Mouse (Mus musculus) hindbrain, embryonic 16.5 days (tissue): ENCODE measurements around the gene Mmp19. TPM values are rescaled to one million over a fixed set of nuclear protein-coding genes. Genes with fewer than 3 reads are reported as not detected.

ENCODE experiments used
- ATAC-seq: fragments of 200-750 bp; cut with Nextera tagmentation; 2 replicates; pipeline ENCODE4 v1.8.0; 2017; ENCODE audit warnings: moderate TSS enrichment, moderate library complexity
- H3K27ac ChIP-seq: fragments of 300-500 bp; sonication (generic); 2 replicates; pipeline ENCODE4 v1.5.1; 2014; ENCODE audit warnings: low read depth, mild to moderate bottlenecking, control low read depth, low read length, moderate library complexity
- H3K27me3 ChIP-seq: fragments of 300-500 bp; sonication (generic); replicated peaks from 2 replicates; pipeline ENCODE4 v1.6.1; 2014; ENCODE audit warnings: low read length; ENCODE audit not compliant: control insufficient read depth, insufficient read depth
- H3K36me3 ChIP-seq: fragments of 300-500 bp; sonication (generic); 2 replicates; pipeline ENCODE4 v1.6.1; 2014; ENCODE audit warnings: mild to moderate bottlenecking, low read length, moderate library complexity, mixed read lengths; ENCODE audit not compliant: control insufficient read depth, insufficient read depth
- H3K4me1 ChIP-seq: fragments of 300-500 bp; sonication (generic); 2 replicates; pipeline ENCODE4 v1.6.1; 2014; ENCODE audit warnings: low read depth, low read length; ENCODE audit not compliant: control insufficient read depth, insufficient read depth
- H3K4me2 ChIP-seq: fragments of 300-500 bp; sonication (generic); 2 replicates; pipeline ENCODE4 v1.6.1; 2014; ENCODE audit warnings: mild to moderate bottlenecking, low read length, control low read depth, moderate library complexity
- H3K4me3 ChIP-seq: fragments of 300-500 bp; sonication (generic); 2 replicates; pipeline ENCODE4 v1.5.1; 2014; ENCODE audit warnings: mild to moderate bottlenecking, low read length, control low read depth, moderate library complexity
- H3K9ac ChIP-seq: fragments of 300-500 bp; sonication (generic); 2 replicates; pipeline ENCODE4 v1.6.1; 2014; ENCODE audit warnings: low read depth, mild to moderate bottlenecking, control low read depth, low read length, moderate library complexity
- H3K9me3 ChIP-seq: fragments of 300-500 bp; sonication (generic); 2 replicates; pipeline ENCODE4 v1.6.1; 2014; ENCODE audit warnings: mild to moderate bottlenecking, low read length, moderate library complexity; ENCODE audit not compliant: control insufficient read depth
- WGBS: fragments of 180-500 bp; shearing (Covaris S2); extraction: QIAGEN DNeasy Blood & Tissue Kit; methylation state at CpG from one replicate; pipeline ENCODE4 v1.1.7; 2014; 5-methylcytosine and 5-hydroxymethylcytosine counted together
- polyA plus RNA-seq: library from polyadenylated mRNA; unstranded; fragments of >200 nt; fragmentation: Nextera tagmentation; extraction: Ambion mirVana; gene quantifications from 2 replicates; pipeline ENCODE4 v1.2.1, GENCODE M21; 2015

Mmp19 gene
- polyA plus RNA-seq, 1 experiment from 2014 or later = 0.45 TPM

GRCm38 (mm10) chr10:128747646-128748251, 43.0 kb upstream of the Mmp19 start, which contains the start of gene Pym1:
Gene Pym1 (plus strand): TSS chr10:128747889.
- Histone ChIP-seq H3K4me1 (peaks cover 31% of the 10 kb centered on the region), H3K9me3 (no peaks in the 10 kb centered on the region), H3K4me3 (peak within 1 kb of the TSS; percentile 79), H3K27me3 (peaks cover 2% of the 10 kb centered on the region; the same call in 1 of the 2 replicates), H3K4me2 (peak within 1 kb of the TSS; percentile 95), H3K36me3 (no peaks in the 10 kb centered on the region), H3K27ac (peak within 1 kb of the TSS; percentile 92), H3K9ac (peak within 1 kb of the TSS; percentile 89)
- WGBS = under 1% methylated on average over 36 of the region's 36 CpGs
- peak; percentile 29 for ATAC-seq

GRCm38 (mm10) chr10:128748252-128748864, 42.4 kb upstream of the Mmp19 start:
- H3K36me3 ChIP-seq = 0 out of 2 replicates have a peak, but pooled peaks cover 2% of the 10 kb centered on the region
- peaks cover 26% of the 10 kb centered on the region for H3K4me1 ChIP-seq
- WGBS = under 1% methylated on average over 37 of the region's 37 CpGs
- peak overlapping the region; percentile 92 for H3K27ac ChIP-seq
- 0 out of 2 replicates have a peak, but pooled peaks cover 2% of the 10 kb centered on the region for H3K27me3 ChIP-seq
- peak overlapping the region; percentile 79 for H3K4me3 ChIP-seq
- H3K9me3 ChIP-seq = no peaks in the 10 kb centered on the region
- H3K4me2 ChIP-seq = peak overlapping the region; percentile 95
- H3K9ac ChIP-seq = peak overlapping the region; percentile 89
- ATAC-seq = peak; percentile 94

GRCm38 (mm10) chr10:128772895-128773294, 17.8 kb upstream of the Mmp19 start:
- ATAC-seq = no peak
- no peak overlapping the region for H3K4me2 ChIP-seq
- no peak overlapping the region for H3K4me3 ChIP-seq
- no peaks in the 10 kb centered on the region for H3K27me3 ChIP-seq
- H3K9me3 ChIP-seq = no peaks in the 10 kb centered on the region
- H3K4me1 ChIP-seq = no peaks in the 10 kb centered on the region
- 81% methylated on average over 2 of the region's 2 CpGs for WGBS
- no peak overlapping the region for H3K27ac ChIP-seq
- H3K36me3 ChIP-seq = no peaks in the 10 kb centered on the region
- H3K9ac ChIP-seq = no peak overlapping the region

GRCm38 (mm10) chr10:128773685-128774084, 17.0 kb upstream of the Mmp19 start:
- no peak overlapping the region for H3K9ac ChIP-seq
- WGBS = 34% methylated on average over 5 of the region's 5 CpGs
- H3K9me3 ChIP-seq = no peaks in the 10 kb centered on the region
- no peak overlapping the region for H3K4me2 ChIP-seq
- H3K4me3 ChIP-seq = no peak overlapping the region
- no peak for ATAC-seq
- H3K27me3 ChIP-seq = no peaks in the 10 kb centered on the region
- H3K27ac ChIP-seq = no peak overlapping the region
- no peaks in the 10 kb centered on the region for H3K36me3 ChIP-seq
- no peaks in the 10 kb centered on the region for H3K4me1 ChIP-seq

- ATAC-seq = no peak
- H3K9me3 ChIP-seq = peaks cover 2% of the 10 kb centered on the region; the same call in 1 of the 2 replicates
- WGBS = 100% methylated on average over 2 of the region's 2 CpGs
- H3K27ac ChIP-seq = peak overlapping the region; percentile 16
- H3K9ac ChIP-seq = no peak overlapping the region
- no peaks in the 10 kb centered on the region for H3K27me3 ChIP-seq
- no peaks in the 10 kb centered on the region for H3K36me3 ChIP-seq
- H3K4me2 ChIP-seq = no peak overlapping the region
- H3K4me3 ChIP-seq = no peak overlapping the region
- no peaks in the 10 kb centered on the region for H3K4me1 ChIP-seq
Measured at GRCm38 (mm10) chr10:128778441-128778840, 12.3 kb upstream of the Mmp19 start.

GRCm38 (mm10) chr10:128779011-128779795, 11.5 kb upstream of the Mmp19 start:
- H3K27me3 ChIP-seq = no peaks in the 10 kb centered on the region
- H3K27ac ChIP-seq = peak overlapping the region; percentile 16
- H3K4me1 ChIP-seq = no peaks in the 10 kb centered on the region
- no peak overlapping the region for H3K4me2 ChIP-seq
- no peak for ATAC-seq
- peaks cover 7% of the 10 kb centered on the region; the same call in 1 of the 2 replicates for H3K9me3 ChIP-seq
- H3K4me3 ChIP-seq = no peak overlapping the region
- no peaks in the 10 kb centered on the region for H3K36me3 ChIP-seq
- H3K9ac ChIP-seq = no peak overlapping the region
- 37% methylated on average over 8 of the region's 8 CpGs for WGBS

GRCm38 (mm10) chr10:128780200-128780599, 10.5 kb upstream of the Mmp19 start:
- peaks cover 7% of the 10 kb centered on the region; the same call in 1 of the 2 replicates for H3K9me3 ChIP-seq
- H3K4me2 ChIP-seq = no peak overlapping the region
- H3K36me3 ChIP-seq = no peaks in the 10 kb centered on the region
- no peaks in the 10 kb centered on the region for H3K27me3 ChIP-seq
- ATAC-seq = no peak
- 100% methylated on average over 1 of the region's 1 CpGs for WGBS
- no peaks in the 10 kb centered on the region for H3K4me1 ChIP-seq
- H3K27ac ChIP-seq = no peak overlapping the region
- H3K9ac ChIP-seq = no peak overlapping the region
- no peak overlapping the region for H3K4me3 ChIP-seq

- no peaks in the 10 kb centered on the region for H3K27me3 ChIP-seq
- no peak for ATAC-seq
- H3K4me3 ChIP-seq = no peak overlapping the region
Measured at GRCm38 (mm10) chr10:128792041-128792440, 1.3 kb downstream of the Mmp19 start.

GRCm38 (mm10) chr10:128793258-128793657, 2.5 kb downstream of the Mmp19 start:
- Histone ChIP-seq H3K27ac (no peak overlapping the region), H3K4me3 (no peak overlapping the region), H3K9ac (no peak overlapping the region), H3K27me3 (no peaks in the 10 kb centered on the region), H3K9me3 (no peaks in the 10 kb centered on the region), H3K4me1 (no peaks in the 10 kb centered on the region), H3K4me2 (no peak overlapping the region), H3K36me3 (no peaks in the 10 kb centered on the region)
- 100% methylated on average over 1 of the region's 1 CpGs for WGBS
- no peak for ATAC-seq

More at GRCm38 (mm10) chr10:128792041-128792440, 1.3 kb downstream of the Mmp19 start:
- no peak overlapping the region for H3K9ac ChIP-seq
- no peaks in the 10 kb centered on the region for H3K36me3 ChIP-seq
- no peaks in the 10 kb centered on the region for H3K9me3 ChIP-seq
- H3K4me2 ChIP-seq = no peak overlapping the region
- H3K4me1 ChIP-seq = no peaks in the 10 kb centered on the region
- no peak overlapping the region for H3K27ac ChIP-seq
